Mouse (Mus musculus): ENCODE data around the gene Tmprss11d.
"Not testable (repeated sequence)": the region's sequence is repeated elsewhere in the genome, so short reads cannot be mapped to it uniquely, and the experiment has no call there.

Tmprss11d gene

GRCm38 (mm10) chr5:86373320-86373719 lies at the start of gene Tmprss11d:
Gene Tmprss11d (minus strand): TSS chr5:86373420.
- no peak for DNase-seq (ENCODE audit: low read depth)

DNA sequence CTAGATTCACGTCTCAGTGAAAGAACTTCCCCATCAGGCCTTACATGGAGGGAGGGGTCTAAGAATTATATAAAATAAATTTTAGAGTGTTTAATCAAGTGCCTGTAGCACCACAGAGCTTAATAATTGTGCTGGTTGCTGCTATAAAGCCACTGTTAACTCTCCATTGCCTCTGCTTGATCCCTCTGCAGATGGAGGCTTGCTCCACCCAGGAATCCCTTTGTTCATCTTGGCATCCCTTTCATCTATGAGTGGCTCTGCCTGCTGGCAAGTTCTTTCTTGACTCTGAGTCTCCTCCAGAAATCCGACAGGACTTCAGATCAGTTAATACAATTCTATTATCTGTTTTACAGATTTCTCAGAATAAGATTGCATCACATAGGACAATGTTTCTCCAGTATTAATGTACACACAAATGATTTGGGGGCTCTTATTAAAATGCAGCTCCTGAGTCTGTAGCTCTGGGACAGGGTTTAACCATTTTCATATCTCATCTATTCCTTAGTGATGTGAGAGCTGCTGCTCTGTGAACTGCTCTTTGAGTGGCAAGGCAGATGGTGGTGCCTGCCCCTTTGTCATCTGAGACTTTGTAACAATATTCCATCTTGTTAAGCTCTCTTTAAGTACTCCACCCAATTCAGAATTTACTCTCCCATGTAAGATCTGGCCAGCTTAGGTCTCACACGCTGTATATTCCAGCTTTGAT lies 48.3 kb upstream of the Tmprss11d start:
- DNase-seq (ENCODE audit: low read depth) = no peak

GRCm38 (mm10) chr5:86419494-86419893 lies 46.3 kb upstream of the Tmprss11d start:
- DNase-seq (ENCODE audit: low read depth) = no peak

DNA sequence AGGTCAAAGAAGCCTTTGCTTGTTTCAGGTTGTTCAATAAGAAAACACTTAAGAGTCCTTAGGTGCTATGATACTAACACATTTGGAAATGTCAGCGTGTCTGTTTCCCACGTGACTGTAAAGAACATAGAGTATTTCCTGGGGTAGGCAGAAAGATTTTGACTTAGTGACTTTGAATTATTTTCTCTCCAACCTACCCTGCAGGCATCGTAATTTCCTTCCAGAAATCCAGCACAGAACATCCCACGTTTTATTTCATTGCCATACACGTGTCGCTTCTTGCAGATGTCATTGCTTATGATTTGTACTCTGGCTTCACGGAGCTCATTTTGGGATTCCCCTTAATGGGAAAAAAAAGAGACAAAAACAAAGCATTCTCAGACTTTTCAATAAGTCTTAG lies 41.1 kb upstream of the Tmprss11d start:
- DNase-seq (ENCODE audit: low read depth) = no peak

DNA sequence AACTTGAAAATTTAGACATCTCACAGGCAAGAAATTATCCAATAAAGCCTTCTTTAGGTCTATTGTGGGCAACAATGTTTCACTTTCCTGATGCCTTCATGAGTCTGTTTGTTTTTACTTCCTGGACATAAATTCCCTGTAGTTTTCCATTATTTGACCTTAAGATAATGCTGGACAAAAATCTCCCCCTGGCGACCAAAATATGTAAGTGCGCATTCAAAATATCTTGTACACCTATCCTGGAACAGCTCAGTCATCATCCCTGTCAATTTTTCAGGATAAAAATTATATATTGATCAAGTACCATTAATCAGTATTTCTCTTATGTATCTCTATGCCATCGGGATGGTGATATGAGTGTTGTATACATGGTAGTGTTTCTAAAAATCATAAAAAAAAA lies 37.6 kb upstream of the Tmprss11d start:
- peak; percentile 2 for DNase-seq (ENCODE audit: low read depth)

DNA sequence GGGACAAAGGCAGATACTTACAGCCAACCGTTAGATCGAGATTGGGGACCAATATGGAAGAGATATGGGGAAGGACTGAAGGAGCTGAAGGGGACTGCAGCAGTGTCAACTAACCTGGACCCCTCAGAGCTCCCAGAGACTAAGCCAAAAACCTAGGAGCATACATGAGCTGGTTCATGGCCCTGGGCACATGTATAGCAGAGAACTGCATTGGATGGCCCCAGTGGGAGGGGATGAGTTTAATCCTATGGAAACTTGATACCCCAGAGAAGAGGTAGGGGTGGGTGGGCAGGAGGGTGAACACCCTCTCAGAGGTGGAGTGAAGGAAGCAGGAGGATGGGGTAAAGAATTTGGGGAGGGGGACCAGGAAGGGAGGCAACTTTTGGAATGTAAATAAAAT lies 34.7 kb upstream of the Tmprss11d start:
- DNase-seq (ENCODE audit: low read depth) = no peak

GRCm38 (mm10) chr5:86407191-86407590 lies 34.0 kb upstream of the Tmprss11d start:
- no peak for DNase-seq (ENCODE audit: low read depth)

DNA sequence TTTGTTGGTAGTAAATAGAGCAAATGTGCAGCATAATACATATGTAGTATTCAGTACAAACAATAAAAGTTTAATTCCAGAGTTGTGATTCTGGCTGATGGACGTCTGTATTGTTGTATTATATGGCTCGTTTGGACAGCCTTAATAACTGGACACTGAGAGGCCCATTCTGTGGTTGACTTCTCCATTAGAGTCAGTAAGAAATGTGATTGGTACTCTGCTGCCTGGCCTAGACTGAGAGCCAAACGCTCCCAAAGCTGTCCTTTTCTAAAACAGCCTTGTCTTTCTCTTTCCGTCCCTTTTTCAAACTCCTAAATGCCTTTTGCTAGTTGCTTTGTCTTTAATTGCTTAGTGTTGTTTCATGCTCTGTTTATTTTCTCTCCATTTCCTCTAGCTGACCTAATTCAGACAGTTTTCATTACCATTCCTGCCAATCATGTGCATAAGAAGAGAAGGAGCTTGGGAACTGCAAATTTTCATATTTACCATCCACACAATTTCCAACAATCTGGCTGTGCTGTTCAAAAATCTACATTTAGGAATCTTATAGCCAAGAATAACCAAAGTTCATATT lies 13.7 kb downstream of the Tmprss11d start:
- DNase-seq (ENCODE audit: low read depth) = no peak

GRCm38 (mm10) chr5:86352966-86353365 lies 20.3 kb downstream of the Tmprss11d start:
- DNase-seq (ENCODE audit: low read depth) = no peak

- DNase-seq (ENCODE audit: low read depth) = not testable (repeated sequence)
Measured at GRCm38 (mm10) chr5:86318018-86318956, 54.9 kb downstream of the Tmprss11d start.

DNA sequence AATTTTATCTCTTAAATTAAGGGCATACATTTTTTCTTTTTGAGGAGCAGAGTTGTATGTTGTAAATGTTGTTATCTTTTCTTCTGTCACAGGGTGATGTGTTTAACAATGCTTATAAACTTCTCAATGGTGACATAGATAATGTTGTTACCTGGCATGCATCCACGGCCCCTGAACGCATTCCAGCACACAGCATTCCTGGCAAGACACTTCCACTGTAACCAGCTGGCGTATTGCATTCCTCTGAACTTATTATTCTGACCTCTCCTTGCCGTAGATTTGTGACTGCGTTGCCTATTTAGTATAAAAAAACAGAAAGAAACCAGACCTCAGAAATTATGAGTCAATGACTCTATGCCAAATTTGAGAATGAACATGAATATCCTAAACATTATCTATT lies 67.1 kb downstream of the Tmprss11d start:
- no peak for DNase-seq (ENCODE audit: low read depth)

DNA sequence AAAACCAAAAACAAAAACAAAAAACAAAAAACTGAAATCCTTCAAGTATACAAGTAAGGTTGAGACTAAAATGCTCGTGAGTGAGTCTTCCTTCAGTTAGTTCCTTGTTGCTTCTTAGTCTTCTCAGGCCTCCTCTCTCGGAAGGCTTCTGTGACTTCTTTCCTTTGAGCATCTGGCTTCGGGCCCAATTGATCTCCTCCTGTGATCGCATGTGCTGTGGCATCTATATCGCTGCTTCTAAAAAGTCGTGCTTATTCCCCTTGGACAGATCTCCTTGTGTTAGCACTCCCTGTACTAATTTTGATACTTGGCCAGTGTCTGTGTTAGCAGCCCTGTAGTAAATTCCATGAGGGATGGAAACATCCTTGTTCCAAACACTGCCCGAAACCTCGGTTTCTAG lies 69.3 kb downstream of the Tmprss11d start:
- no peak for DNase-seq (ENCODE audit: low read depth)

- no peak for DNase-seq (ENCODE audit: low read depth)
Measured at GRCm38 (mm10) chr5:86289208-86289607, 84.0 kb downstream of the Tmprss11d start, which contains the start of gene Tmprss11c. Gene Tmprss11c (minus strand): TSS chr5:86289308.

All from naive thymus-derived CD4-positive, alpha-beta T cell, adult 2 months (primary cell).